Mouse (Mus musculus) adrenal gland, adult 18-20 months (tissue): ENCODE results near the gene Cd40. TPM values are rescaled to one million over a fixed set of nuclear protein-coding genes. Genes with fewer than 3 reads are reported as not detected.
A peak's percentile ranks its signal among the peaks of the same experiment; 100 is the strongest.

Experiments
- DNase-seq, 2 experiments: peaks; one replicate each; pipeline ENCODE4 v3.0.0; 2021 to 2022; ENCODE audit warnings: low spot score in 2 of 2
- long read RNA-seq, 2 experiments: library from polyadenylated mRNA; stranded (forward); transcript quantifications; one replicate each; pipeline ENCODE4 v2.0.0; 2021
- total RNA-seq, 2 experiments: library from RNA; stranded (reverse); gene quantifications; 1 replicate in 1 of 2; 2 replicates in 1 of 2; pipeline ENCODE4 v1.2.3; 2021

Cd40 gene
- total RNA-seq: 1 to 10 TPM; 1.9 to 2.2 TPM
- long read RNA-seq, experiment 1, partial matches to known transcripts: 0 of 2 reads
- long read RNA-seq, experiment 1, other reads (novel, unspliced or antisense): 0 of 2 reads
- long read RNA-seq, experiment 2, partial matches to known transcripts: 0 of 1 reads
- long read RNA-seq, experiment 2, other reads (novel, unspliced or antisense): 0 of 1 reads

DNA sequence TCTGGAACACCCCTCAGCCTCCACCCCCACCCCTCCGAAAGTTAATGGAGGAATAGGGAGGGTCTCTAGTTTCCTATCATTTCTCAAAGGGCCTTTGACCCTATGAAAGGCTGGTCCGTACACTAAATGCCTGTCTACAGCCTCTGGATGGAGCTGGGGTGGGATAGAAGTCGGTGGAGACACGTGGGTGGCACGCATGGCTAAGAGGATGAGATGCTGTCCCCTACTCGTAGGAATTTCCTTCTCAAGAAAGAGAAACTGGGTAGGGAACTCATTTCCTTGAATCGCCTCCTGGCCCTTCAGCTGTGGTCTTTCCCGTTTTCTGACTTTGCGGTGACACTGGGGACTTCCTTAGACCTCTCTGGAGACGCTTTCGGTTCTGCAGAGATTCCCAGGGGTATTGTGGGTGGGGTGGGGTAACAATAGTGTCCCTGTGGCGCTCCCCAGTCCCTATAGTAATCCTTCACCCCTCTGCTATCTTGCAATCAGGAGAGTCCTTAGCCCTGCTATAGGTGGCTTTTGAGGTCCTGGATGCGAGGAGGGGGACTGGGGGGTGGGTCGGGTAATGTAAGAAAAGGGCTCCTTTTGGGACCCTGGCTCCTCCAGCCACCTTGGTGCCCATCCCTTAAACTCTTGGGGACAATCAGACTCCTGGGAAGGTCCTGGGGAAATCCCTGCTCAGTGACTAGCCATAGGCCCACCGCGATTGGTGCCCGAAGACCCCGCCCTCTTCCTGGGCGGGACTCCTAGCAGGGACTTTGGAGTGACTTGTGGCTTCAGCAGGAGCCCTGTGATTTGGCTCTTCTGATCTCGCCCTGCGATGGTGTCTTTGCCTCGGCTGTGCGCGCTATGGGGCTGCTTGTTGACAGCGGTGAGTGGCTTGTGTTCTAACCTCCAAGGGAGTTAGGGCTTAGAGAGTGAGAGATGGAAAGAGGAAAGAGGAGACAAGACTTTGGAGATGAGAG is at the start of gene Cd40:
Cd40 (plus strand) TSS at position 740 of the 965 bp plus-strand sequence.
- DNase-seq: peak; percentile 32 to 61

DNA sequence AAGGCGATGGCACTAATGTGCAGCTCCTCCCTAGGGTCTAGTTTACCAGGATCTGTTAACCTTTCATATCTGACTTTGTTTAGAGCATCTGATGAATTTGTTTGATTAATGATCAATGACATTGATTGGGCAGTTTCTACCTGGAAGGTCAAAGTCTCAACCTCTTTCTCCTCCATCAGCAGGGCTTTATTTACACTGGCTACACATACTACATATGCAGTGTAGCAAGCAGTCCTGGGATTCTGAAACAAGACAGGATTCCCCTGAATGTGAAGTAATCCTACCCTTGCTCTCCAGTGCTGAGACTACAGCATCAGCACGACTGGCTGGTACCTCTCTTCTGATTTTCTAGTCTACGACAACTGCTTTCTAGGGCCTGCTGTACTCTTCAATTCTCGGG is 48.6 kb upstream of the Cd40 start:
- no peak for DNase-seq

DNA sequence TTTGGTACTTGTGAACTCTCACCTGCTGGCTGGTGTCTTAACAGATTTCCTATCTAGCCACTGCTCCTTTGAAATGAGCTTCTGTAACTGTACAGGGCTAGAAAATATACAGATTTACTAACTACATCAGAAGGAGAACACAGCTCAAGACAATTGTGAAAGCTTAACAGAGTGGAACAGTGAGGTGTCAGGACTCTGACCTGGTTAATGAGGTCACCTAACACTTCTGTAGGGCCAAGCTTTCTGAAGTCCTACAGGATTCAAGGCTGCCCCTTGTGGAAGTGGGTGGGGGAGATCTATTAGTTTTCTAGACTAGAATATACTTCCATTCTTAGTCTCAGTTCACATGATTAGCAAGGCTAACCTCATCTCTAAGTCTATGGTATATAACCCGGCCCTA is 47.4 kb upstream of the Cd40 start:
- no peak for DNase-seq

DNA sequence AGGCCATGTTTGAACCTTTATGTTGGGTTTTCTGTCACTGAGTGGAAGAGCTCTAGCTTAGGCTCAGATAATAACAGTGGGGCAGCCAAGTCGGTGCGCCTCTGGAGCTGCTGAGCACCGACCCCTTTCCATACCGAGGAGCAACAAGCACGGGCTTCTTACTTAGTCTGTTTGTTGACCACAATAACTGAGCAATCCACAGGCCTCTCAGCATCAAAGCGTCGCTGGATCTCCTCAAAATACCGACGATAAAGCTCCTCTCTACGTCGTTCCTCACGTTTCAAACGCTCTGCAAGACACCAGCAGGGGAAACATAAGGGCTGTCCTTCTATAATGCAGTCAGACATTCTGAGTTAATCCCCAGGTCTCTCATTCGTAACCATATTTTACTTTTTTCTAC is 46.3 kb upstream of the Cd40 start:
- no peak for DNase-seq

DNA sequence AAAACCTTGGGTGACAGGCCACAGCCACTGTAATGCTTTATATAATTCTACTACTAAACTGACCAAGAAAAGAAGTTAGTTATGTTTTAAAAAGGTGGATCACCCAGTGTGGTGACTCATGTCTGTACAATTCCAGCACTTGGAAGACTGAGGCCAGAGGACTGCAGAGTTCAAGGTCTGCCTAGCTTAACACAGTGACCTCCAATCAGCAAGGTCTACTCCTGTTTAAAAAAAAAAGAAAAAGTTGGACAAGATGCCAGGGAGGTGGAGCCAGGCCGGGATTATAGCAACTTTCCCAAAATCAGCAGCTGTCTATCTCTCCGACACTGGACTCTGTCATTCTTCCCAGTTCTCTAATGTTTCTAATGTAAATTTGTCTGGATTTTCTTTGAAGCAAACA is 45.8 kb upstream of the Cd40 start:
- DNase-seq: peak in 1 of 2 experiments; percentile 28

DNA sequence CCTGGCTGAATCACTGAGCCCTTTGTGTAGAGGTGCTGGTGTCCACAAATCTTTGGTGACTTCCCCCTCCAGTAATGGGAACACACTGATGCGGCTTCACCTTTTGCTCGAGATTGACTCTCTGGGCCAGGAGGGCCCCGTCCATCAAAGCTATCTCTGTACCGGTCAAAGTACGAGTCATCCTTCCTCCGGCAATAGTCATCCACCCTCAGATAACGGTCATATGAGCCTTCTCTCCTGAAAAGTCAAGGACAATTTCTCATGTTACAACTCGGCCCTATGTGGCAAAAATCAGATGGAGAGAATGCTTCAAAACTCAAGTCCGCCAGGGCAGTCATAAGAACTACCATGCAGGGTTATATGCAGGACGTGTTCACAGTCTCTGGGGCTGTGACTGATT is 45.1 kb upstream of the Cd40 start:
- DNase-seq: peak; percentile 20 to 37

DNA sequence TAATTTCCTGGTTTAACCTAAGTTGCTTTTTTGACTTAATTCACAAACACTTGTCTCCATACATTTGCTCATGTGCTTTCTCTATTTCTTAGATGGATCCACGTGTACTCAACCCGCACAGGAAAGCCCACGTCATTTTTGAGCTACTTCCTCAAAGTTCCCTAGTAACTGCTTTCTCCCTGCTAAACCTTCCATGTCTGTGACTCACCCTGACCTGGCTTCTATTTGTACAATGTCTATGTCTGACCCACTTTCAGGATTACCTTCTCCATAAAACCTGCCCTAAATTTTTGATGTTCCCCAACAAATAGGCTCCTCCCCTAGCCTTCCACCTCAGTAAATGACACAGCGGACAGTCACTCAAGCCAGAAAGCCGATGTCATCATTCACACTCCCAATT is 40.5 kb upstream of the Cd40 start:
- no peak for DNase-seq

DNA sequence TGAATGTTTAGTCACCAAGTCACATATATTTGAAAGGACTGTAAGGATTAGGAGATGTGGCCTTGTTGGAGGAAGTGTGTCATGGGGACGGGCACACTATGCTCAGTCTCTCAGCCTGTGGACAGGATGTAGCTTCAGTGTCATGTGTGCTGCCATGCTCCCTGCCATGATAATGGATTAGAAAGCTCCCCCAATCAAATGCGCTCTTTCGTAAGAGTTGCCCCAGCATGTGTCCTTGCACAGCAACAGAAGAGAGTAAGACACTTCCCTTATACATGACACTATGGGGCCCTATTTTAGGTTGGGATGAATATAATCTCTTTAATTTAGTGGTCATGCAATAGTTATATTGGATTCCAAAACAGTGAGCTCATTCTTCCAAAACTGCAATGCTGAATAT is 34.9 kb upstream of the Cd40 start:
- no peak for DNase-seq

DNA sequence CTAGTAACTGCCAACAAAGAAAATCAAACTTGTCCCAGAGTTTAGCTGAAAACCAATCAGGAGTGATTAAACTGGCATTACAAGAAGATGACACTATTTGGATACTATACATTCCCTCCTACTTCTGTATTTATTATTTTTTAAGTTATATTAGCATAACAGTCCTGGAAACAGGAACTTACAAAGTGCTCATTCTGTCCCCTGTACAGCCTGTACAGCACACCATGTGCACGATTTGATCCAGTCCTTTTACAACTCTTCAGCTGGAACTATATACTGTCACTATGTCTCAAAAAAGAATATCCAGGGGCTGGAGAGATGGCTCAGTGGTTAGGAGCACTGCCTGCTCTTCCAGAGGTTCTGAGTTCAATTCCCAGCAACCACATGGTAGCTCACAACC is 28.3 kb upstream of the Cd40 start:
- DNase-seq: no peak

DNA sequence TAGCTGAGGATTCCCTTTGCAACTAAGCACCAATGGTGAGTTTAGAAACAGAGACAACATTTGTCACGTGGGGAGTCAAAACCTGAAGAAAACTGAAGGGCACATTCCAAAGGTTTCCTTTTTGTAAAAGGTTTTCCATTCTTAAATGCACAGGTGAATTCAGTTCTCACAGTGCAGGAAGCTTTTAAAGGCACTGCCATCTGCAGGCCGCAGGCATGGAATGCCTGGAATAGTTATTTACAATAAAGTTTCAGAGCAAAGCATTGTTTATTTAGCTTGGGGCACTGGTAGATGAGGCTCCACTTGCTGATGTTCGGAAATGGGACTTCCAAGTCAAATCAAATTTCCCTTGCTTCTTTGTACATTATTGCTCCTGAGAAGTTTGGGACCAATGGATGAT is 22.9 kb upstream of the Cd40 start:
- DNase-seq: no peak

DNA sequence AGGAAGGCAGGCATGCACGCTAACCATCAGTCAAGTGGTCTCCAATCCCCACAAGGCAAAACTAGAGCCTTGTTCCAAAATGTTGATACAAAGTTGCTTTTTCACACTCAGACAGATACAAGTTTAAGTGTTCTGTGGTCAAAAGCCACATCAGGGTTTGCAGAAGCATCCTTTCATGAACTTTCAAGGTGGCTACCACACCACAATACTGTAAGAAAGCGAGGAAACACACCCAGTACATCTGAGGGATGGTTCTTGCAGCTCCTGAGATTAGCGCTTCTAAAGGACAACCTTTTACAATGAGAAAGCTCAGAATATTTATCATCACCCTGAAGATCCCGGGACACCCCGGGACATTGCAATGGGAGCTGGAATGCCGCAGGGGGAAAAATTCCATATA is 22.1 kb upstream of the Cd40 start:
- no peak for DNase-seq

DNA sequence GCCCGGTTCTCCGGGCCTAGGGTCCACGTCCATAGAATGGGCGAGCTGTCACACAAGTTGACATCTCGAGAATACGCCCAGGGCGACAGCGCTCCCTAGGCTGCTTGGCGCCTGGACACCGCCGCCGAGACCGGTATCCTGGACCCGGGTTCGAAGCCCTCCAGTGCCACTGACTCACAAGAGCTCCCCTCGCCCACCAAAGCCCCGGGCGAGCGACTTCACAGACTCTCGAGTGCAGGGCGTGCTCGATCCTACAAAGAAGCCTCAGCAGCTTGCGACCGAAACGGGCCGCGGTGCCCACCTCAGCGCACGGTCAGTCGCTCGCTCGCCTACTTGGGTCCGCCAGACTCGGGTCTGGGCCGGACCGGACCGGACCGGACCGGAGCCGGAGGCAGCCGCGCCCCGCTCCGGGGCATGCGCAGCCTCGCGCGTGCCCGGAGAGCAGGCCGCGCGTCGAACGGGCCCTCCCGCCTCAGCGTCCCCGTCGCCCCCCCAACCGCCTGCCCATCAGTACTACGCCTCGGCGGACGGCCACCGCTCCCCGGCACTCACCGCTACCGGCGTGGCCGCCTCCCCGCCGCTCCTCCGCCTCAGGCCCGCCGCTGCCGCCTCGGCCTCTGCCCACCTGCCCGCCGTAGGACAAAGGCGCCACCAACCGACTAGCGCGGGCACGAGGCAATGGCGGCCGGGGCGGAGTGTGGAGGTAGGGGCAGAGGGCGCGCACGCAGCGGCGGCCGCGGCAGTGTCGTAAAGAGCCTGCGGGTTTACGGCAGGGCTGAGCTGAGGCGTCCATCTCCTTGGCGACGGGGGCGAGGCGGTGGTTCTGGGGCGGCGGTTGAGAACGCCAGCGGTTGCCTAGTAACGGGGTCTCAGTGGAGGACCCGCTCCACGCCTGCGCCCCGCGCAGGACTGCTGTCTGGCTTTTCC is 21.0 kb upstream of the Cd40 start, which contains the start of gene Ncoa5:
Ncoa5 (minus strand) TSS at position 737 of the 927 bp plus-strand sequence.
- DNase-seq: peak; percentile 96 to 97

DNA sequence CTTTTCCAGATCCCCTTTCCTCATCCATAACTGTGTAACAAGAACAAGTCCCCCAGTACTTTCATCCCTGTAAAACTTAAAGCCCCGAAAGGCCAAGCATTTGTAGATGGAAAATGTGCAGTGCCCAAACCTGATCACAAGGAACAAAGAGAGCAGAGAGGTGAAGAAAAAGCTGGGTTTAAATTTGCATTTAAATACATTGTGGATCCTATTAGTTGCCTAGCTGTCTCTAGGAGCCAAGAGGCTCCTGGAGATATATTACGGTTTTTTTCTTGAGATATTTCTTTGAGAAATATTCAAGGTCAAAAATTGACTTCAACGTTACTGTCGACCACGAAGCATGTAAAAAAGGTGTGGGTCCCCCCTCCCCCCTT is 20.4 kb upstream of the Cd40 start:
- DNase-seq: no peak

DNA sequence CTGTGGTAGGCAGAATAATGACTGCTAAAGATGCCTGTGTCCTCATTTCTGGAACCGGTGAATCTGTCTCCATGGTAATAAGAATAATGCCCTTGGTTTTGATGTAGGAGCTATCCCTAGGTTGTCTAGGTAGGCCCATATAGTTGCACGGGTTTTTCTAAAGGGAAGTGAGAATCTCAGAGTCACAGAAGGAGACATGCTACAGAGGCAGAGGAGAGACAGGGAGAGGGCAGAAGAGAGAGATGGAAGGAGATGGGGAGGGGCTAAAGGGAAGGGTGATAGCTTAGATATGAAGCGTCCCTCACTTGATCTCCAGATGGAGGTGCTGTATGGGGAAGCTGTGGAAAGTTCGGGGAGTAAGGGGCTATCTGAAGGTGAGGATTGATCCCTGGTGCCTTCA is 18.0 kb upstream of the Cd40 start:
- DNase-seq: no peak

DNA sequence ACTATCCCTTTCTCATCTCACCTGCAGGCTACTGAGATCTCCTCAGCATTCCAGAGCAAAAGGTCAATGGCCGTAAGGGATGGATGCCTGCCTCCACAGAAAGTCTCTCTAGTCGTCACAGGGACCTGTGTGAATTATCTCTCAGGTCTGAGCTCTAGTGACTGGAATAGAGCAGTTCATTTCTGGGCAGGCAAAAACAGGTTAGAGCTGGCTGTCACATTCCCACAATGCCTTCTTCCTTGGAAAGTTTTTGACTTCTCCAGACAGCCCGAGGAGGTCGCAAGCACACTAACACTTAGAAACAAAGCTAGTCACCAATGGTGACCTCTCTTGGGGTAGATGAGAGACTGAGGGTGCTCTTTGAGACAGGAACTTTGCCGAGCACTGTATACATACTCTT is 13.3 kb upstream of the Cd40 start:
- no peak for DNase-seq

DNA sequence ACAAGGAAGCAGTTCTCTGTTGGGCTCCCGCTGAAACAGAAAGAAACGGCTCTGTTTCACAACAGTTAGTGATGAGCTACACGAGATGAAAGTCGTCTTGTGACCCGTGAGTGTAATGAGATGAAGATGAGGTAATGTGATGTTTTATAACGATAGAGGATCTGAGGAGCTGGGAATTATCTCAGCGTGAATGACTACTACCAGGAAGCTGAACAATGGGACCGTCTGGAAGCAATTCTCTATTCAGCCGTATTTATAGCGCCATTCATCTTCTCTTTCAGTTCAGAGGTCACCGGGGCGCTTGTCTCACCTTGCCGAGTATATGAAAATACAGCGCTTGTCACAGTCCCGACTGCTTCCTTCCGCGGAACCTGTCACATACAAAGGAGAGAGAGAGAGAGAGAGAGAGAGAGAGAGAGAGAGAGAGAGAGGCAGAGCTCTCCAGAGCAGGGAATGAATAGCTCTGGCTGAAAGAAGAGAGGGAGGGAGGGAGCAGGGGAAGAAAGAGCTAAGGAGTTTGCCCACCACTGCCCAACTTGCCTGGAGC is 12.3 kb upstream of the Cd40 start:
- DNase-seq: no peak

DNA sequence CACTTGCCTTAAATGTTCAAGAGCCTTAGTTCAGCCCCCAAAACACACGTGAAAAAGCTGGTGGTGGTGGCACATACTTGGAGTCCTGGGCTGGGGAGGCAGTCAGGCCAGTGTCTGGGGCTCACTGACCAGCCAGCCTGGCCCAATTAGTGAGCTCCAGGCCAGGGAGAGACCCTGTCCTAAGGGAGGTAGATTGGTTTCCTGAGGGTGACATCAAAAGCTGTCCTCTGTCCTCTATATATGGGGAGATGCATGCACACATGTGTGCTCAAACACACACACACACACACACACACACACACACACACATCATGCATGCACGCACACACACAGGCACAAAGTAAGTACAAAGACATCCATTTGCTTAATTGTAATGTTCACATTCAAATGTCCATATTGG is 11.7 kb upstream of the Cd40 start:
- DNase-seq: no peak

DNA sequence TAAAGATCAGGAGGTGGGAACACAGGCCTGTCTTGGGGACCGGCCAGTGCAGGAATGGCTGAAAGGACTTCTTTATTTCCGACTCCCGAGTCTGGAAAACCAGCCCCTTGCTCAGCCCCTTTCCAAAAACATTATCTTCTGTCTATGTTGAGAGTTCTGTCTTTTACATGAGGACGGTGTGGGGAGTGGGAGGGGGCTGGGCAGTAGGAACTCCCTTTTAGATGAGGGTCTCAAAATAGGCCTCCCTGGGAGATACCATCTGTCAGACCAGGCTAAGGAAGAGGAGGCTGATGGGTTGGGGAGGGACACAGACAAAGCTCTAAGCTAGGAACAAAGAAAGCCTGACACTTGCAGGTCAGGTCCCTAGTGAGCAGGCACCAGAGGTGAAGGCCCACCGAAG is 6.4 kb upstream of the Cd40 start:
- DNase-seq: no peak

DNA sequence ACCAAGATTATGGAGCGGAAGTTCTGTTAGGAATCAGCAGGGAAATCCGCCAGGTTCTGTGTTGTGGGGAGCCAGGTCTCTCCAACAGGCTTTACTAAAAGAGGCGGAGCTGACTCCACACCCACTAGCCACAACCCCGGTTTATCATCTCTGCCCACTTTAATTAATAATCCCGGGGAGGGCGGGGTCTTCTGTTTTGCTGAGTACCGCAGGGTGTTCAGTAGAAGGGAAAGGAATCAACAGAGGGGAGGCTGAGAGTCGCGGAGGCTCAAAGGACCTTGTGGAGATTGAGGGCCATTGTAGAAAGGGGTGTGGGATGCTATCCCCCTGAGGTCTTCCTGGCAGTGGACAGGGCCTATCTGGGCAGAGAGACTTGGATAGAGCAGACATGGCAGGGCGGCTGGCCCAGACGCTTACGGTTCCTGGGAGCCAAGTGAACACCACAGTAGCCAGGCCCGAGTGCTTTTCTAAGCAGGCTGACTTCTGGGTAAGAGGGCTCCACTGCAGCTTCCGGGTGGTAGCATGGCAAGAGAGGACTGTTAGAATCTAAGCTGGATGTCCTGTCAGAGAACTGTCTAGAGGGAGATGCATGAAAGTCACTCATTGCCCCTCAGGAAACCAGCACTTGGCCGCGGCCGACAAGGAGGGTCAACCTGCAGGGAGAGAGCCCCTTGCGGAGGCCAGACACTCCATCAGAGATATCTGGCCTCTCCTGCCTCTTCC is 4.4 kb upstream of the Cd40 start:
- no peak for DNase-seq

DNA sequence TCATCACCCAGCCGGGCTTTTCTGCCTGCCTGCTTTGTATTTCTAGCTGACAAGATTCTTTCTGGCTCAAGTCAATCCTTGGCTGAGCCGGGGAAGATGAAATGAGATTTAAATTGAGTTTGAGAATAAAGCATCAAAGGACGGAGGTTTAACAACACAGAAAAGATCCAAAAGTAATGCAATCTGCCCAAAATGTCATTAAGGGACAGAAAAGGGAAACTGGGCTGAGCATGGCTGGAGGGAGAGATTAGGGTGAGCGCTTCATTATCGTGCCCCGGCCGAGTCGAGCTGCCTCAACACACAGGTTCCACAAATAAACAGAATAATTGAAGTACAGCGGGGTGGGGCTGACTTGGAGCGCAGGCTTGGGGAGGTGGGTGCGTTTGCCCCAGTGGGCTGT is 3.9 kb upstream of the Cd40 start:
- DNase-seq: no peak

DNA sequence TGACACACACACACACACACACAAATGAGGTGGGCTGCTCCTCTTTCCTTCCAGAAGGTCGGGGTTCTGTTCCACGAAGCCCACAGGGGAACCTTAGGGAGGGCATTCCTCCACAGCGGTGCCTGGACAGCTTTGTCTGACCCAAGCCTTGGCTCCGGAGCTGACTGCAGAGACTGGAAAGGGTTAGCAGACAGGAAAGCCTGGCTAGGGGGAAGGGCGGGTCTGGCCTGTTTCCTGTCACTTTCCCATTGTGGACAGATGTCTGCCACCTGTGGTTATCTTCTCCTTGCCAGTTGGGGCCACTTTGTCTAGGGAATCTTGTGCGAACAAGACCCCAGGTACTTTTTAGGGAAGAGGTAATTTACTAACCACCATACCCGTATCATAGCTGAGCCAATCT is 478 bp downstream of the Cd40 start:
- DNase-seq: no peak
